Mouse (Mus musculus) megakaryocyte, adult 5-6 weeks (primary cell): ENCODE measurements around the gene Mdm1. TPM values are rescaled to one million over a fixed set of nuclear protein-coding genes. Genes with fewer than 3 reads are reported as not detected.
A peak's percentile ranks its signal among the peaks of the same experiment; 100 is the strongest.
"Not testable (repeated sequence)": the region's sequence is repeated elsewhere in the genome, so short reads cannot be mapped to it uniquely, and the experiment has no call there.

Experiments
- ATAC-seq: 2 replicates; pipeline ENCODE4 v1.8.0; 2016; ENCODE audit warnings: mild to moderate bottlenecking, inconsistent platforms; ENCODE audit not compliant: poor library complexity, severe bottlenecking
- total RNA-seq, 2 experiments: library from RNA; stranded (forward) in 1 of 2; stranded (reverse) in 1 of 2; fragments of 153-499, 151-499 nt in 1 of 2; fragments of 221-1000, 200-1000 nt in 1 of 2; gene quantifications; 2 replicates each; pipeline versions ENCODE4 v1.2.3 to v1.2.4; 2015 to 2017

Mdm1 gene
- total RNA-seq, 2 experiments from 2014 or later = 16.4 to 49.6 TPM

DNA sequence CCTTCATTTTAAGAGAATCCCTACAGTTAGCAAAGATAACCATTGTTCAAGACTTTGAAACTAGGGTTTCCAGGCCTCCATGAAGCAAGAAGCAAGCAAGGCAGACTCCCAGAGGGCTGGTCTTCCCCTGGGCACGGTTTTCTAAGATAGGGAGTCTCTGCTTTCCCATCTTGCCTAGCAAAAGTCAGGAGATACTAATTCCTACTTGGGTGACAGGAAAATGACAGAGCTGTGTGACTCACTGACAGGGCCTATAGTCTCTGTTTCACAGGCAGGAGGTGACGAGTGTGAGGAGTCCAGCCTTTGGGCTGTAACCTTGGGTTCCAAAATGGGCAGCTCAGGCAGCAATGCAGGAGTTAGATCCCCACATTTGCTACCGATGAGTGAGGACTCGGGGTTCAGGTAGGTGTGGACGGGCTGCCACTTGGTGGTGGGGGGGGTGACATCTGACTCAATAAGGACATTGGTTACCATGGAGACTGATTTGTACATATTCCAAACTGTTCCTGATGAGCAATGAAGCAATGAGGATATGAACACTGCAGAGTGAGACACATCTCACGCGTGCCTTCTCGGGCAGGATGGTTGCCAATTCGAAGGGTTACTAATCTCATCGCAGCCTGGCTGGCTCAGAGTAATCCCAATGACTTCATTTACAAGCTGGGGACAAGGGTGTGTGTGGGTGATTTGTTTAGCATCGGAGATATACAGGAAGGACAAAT is 19.0 kb upstream of the Mdm1 start:
- ATAC-seq = no peak

DNA sequence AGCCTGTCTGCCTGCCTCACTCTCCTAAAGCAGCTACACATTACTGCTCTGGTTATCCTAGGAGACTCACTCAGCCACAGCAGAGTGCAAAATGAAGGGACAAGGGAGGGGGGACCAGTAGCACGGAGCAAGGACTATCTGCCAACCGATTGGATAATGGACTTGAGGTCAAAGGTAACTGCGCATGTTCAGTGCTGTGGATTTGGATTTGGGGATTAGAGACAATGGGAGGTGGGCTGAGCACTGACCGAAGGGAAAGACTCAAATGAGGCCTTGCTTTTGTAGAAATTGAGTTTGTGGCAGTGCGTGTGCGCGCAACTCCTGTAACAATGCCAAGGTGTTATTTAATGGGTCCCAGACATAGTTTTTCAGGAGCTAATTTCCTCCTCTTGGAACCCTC is 16.4 kb upstream of the Mdm1 start:
- ATAC-seq = no peak

DNA sequence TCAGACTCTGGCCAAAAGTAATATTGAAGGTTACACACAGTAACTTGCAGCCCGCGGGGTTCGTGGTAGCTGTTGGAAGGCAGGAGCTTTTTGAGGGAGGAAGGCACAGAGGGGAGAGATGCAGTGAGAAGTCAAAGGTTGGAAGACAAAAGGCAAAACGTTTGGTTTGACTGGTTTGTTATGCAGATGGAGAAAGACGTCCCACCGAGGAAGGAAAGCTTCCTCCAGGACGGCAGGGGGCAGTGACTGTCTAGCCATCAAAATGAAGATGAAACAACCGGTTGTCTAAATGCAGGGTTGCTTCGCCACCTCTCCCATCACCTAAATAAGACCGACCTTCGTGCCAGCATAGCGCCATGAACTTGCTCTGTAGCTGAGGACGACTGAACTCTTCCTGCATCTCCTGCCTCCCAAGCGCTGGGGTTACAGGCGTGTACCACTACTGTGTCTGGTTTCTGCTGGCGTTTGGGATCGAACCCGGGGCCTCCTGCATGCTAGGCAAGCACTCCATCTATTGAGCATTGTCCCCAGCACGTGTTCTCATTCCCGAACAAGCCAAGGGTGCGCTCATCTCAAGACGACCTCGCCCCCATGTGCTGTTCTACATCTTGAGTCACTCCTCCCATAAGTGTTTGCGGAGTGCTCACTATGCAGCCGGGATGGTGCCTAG is 15.7 kb upstream of the Mdm1 start:
- ATAC-seq = no peak

DNA sequence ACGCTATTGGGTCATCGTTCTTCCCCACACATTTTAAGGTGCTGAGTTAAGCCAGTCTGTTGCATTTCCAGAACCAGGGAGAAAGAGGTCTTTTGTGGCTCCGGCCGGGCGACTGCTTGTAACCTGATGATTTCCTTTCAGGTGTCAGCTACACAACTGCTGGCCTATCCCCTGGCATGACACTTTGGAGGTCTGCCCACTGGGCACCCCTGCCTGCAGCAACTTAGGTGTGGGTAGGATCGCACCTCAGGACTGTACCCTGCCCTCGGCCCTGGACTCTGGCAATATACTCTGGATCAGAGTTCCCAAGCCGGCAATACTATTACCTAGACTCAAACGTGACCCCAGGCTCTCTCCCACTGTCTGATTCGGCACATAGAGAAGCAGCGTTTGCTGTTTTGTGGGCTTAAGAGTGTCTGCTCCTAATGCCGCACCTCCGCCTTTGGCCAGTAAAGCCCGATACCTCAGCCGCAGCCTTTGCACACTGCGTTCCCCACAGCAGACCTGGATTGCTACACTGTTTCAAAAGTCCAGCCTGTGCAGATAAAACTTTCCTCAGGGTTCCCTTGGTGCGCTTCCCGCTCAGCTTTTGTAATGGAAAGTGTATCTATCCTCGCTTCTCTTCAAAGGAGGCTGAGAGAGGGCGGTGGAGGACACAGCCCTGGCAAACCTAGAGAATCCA is 12.5 kb upstream of the Mdm1 start:
- no peak for ATAC-seq

DNA sequence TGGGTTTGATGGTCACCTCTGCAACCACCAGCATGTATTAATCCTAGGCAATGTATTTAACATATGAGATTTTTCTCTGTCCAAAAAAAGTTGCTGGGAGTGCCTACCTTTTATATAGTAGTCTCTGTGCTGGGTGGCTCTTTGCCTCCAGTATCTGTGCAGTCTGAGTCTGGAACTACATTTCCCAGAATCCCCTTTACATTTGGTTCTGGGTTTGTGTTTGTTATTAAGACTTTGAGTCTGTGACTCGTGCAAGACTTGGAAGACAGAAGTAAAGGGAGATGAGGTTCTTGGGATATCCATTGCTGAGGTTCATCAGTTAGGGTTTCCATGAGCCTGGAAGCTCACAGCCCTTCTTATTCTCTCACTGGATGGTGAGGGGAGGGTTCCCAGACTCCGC is 11.6 kb upstream of the Mdm1 start:
- no peak for ATAC-seq

DNA sequence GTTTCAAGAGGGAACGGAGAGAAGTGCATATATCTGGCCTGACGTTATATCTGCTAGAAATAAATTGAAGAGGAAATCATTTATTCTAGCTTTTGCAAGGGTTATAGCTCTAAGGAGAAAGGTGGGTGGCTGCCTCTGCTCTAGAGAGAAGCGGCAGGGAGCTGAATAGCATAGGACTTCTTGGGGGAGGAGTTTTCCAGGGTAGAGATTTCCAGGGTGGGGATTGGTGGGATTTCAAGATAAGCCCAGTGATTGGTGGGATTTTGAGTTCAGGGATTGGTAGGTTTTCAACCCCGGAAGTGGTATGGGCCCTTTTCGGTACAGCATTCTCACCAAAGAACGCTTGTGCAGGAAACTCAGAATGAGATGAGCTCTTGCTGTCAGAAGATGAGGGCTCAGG is 8.6 kb upstream of the Mdm1 start:
- ATAC-seq = no peak

DNA sequence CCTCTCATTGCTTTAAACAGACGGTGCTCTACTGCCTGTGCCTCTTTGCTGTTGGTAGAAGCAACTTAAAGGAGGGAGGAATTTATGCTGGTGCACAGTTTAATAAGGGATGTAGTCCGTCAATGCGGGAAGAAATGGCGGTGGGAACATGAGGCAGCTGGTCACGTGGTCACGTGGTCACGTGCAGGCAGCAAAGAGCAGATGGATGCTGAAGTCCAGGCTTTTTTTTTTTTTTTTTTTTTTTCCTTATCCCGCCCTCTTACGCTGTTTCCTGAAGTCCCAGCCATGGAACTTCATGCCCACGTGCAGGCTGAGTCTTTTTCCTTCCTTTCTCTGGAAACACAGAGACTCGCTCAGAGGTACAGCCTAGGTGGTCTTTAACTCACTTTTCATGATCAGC is 3.1 kb upstream of the Mdm1 start:
- no peak for ATAC-seq

DNA sequence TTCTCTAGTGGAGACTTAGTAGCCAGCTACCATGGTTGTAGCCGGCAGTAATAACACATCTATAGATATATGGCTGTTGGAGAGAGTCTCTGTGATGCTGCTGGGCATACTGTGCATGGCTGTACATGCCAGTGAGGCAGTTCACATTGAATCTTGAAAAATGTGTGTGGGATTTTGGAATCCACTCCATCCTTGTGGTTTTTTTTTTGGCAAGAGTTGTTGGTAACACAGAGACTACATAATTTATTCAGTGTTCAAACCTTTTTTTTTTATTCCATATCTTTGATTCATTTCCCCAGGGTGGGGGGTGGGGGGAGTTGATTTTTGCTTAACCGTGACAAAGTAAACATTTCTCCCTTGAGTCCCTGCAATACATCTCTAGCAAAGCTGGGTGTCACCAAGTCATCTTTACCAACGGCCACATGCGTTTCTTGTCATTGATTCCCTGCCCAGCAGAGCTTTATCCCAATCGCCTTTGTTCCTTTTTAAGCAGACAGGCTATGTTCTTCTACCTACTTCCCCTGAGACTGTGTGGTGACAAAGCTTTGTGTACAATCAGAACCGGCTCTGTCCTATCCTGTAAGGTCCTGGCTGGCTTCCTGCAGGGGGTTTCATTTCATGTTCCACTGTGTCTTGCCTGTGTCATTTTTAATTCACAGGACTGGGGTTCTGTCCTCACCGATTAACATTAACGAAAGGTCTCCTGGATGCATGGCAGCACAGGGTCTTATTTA is 1.6 kb upstream of the Mdm1 start:
- no peak for ATAC-seq

DNA sequence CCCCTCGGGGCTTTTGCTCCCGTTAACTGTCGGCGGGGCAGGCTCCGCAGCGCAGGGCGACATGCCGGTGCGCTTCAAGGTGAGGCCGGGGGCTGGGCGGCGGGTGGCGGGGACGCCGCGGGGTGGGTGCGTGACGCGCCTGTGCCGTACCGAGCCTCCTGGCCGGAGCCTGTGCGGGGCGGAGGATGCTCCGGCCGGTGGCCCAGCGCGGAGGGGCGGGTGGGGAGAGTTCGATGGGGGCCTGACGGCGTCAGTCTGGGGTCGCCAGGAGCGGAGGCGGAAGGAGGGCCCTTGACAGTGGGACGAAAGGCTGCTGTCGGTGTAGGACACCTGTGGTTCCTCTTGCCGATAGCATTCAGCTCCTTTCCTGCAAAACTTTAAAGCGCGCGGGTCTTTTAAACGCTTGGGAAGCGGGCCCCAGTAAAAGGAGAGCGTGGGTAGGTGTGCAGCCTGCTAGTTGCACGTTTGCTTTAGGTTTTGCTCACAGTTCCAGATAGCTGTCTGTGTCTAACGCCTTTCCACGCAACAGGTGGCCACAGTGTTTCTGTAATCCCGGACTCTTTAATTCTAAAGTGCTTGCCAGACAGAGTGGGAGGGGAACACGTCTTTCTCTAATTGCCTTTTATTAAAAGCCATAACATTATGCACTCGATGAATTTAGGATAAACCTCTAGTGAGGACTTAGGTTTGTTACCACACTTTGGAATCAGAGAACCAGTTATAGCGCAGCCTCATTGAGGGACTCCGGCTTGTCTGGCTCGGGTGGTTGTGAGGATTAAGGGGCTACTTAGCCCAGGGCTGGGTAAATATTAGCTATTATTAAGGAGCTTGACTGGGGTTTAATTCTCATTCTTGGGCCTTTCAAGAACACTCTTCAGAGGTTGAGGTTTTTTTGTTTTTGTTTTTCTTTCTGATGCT is 532 bp downstream of the Mdm1 start:
- no peak; the same call in 1 of the 2 replicates for ATAC-seq

DNA sequence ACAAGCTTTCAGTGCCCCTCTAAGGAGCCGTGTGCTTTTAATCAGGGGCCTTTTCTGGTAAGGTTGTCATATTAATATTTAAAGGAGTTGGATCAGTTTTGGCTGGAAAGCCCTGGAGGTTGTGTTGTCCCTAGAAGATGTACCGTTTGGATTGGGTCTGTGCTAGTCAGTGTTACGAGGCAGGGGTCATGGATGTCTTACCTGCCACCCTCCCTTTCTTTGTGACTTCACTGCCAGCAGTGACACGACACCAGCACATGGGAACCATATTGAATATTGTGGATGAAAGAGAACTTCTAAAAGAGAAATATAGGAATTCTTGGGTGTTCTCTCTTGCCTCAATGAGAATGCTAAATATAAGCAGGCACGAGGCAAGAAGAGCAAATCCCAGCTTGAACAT is 7.8 kb downstream of the Mdm1 start:
- no peak for ATAC-seq

DNA sequence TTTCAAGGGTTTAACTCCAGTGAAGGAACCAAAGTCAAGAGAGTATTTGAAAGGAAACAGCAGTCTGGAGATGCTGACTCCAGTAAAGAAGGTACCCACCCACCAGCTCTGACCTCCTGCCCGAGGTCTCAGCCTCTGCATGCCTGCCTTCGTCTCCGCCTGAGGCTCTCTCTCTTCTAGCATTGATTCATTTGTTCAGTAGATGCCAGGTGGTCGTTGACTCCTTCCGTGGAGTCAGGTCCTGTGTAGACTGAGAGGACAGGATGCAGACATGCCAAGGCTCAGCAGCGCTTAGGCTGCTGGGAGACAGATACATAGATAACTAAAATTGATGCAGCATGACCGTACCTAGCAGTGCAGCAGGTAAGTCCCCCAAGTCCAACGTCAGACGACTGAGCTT is 9.3 kb downstream of the Mdm1 start:
- no peak for ATAC-seq

DNA sequence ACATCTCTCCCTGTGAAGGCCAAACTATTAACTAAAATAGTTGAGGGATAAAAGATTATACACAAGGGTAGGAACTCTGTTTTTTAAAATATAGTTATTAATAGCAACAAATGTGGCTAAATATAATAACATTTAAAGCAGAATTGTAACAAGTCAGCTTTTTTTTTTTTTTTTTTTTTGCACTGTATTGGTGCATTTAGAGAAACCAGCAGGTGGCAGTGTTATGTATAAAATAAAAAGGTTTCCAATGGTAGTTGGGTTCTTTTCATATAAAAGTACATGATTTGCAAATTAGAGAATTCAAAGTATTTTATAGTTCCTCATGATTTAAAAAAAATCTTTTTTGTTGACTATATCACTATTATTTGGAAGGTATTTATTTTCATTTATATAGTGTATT is 14.3 kb downstream of the Mdm1 start:
- peak; percentile 49; the same call in 1 of the 2 replicates for ATAC-seq

DNA sequence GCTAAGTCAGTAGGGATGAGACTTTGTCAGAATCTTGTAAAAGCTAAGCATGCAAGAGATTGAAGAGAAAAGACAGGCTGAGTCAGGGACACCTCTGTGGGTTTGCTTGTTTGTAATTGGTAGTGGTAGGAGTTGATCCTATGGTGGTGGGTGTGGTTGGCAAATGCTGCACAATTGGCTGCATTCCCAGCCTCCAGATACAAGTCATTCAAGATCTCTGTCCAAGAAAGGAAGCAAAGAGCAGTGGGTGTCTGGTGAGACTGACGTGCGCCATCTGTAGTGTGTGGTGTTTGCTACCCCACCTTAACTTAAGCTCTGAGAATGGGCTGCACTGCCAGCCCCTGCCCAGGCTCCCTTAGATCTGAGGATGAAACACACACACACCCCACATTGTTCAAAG is 19.5 kb downstream of the Mdm1 start:
- no peak for ATAC-seq

DNA sequence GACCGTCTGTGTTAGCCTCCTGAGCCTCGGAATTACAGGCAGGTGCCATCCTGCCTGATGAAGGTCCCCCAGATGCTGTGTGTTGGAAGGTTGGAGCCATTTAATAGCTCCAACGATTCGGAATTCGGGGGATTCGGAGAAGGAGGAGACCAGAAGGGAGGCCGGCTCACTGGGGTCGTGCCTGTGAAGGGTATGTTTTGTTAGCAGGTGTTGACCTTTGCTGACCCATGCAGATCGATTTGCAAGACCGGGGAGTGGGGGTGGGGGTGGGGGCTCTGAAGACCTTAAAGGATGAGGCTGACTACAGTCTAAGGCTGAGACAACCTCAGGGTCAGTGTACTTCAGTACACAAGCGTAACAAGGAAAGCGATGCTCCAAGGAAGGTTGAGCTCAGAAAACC is 27.6 kb downstream of the Mdm1 start:
- no peak for ATAC-seq

DNA sequence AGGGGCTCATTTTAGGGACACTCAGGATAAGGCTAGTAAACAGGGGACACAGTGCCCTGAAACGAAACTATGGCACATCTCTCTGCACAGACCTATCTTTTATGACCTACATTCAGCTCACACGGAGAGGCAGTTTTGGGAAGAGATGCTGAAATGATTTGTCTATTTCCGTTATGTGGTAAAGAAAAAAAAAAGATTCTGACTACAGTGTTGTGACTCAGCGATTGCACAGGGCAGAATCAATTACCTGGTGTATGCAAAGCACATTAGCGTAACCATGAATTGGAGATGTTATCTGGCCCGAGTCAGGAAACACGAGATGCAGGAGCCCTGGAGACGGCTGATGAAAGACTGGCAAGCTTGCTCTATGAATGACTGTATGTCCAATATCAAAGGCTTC is 30.8 kb downstream of the Mdm1 start:
- ATAC-seq = peak; percentile 57

DNA sequence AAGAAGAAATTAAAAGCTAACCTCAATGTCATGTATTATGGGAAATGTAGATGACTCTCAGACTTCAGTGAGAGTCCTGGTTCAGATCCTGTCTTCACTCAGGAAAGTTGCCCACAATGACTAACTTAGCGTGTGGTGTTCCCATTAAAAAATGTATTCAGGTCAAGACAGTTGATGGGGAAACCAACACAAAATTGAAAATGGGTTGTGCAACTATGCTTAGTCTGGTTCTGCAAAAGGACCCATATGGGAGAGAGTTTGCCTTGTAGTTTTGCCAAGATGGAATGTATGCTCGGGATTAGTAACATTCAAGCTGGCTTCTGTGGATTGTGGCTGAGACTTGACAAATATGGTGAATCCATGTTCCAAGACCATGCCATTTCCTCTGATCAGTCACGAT is 31.3 kb downstream of the Mdm1 start:
- no peak for ATAC-seq

DNA sequence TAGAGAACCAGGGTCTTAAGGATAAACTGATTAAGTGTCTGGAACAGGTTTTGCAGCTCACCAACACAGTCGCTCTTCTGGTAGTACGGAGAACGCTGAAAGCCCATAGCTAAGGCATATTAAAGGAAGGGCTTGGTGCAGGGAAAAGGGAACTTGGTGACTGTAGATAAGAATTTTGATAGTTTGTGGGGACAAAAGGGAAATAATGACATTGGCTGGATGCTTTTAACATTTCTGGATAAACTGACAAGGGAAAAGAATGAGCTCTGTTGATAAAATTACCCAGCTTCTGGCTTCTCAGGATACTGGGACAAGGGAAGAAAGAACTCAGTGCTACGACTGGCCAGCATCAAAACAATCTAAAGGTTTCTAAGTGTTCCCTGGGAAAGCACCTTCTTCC is 33.9 kb downstream of the Mdm1 start:
- ATAC-seq = not testable (repeated sequence)

DNA sequence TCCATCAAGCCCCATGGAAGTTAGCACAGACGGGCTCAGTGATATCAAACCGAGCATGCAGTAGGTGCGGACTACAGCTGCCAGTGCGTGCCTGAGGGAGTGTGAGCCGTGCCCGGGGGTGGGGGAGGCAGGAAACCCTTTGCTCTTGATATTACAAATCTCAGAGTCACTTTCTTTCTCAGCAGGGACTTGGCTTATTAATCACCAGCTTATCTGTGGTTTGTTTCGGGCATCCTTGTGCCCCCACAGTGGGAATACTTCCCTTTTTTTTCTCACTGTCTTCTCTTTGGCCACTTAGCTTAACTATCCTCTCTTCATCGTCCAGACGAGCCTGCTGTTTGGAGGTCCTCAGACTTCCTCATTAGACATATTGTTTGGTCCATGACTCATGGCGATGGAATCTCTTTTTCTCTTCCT is 37.1 kb downstream of the Mdm1 start:
- peak; percentile 78 for ATAC-seq

DNA sequence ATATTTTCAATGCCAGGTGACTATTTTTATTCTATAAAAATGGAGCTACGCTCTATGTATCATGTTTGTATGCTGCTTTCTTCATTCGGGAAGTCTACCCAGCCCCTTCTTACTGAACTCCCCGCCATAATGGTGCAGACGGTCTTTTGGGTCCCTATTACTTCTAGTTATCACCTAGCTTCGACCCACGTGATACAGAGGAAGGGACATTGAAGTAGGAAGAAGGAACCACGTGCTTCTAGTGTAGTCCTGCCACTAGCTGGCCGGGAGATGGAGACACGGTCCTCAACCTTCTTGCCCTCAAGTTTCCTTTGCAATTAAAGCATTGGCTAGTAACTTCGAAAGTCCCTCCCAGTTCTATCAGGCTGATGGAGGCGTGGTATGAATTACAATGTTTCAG is 37.7 kb downstream of the Mdm1 start:
- ATAC-seq = no peak

DNA sequence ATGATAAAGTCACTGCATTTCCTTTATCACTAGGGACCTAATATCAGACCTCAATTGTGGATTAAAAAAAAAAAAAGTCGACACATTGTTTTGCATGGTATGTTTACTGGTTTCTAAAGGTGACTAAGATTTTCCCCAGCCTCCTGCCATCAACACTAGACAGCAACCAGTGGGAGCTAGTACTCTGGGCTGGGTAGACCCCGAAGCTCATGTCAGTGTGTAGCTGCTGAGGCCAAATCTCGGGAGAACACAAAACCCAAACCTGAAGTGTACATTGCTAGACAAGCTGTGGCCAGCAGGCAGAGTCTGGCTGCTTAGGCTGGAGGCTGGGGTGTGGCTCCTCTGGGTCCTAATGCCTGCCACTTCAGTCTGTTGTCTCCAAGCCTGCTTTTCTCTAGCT is 53.5 kb downstream of the Mdm1 start:
- ATAC-seq = peak; percentile 56; the same call in 1 of the 2 replicates
